Mouse (Mus musculus): ENCODE data around the gene Mtmr2. TPM values are rescaled to one million over a fixed set of nuclear protein-coding genes. Genes with fewer than 3 reads are reported as not detected.

Mtmr2 gene
- total RNA-seq, 2 experiments from 2014 or later: 43.8 to 55.3 TPM

DNA sequence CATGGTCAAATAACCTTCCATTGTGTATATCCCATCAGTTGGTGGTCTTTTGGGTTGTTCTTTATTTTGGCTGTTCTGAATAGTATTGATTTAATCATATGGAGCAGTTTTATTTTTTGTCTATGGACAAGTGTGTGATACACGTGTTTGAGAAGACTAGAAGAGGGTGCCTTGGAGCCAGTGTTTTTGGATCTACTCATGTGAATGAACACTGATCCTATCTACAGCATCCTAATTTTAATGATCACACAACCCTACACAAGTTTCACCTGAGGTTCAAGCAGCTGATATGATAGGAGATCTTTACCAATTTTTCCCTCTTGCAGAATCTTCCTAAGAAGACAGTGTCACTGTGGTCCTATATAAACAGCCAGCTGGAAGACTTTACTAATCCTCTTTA is 56.3 kb downstream of the Mtmr2 start:
- no peak for ATAC-seq (replicated peaks; ENCODE audit: poor library complexity)

DNA sequence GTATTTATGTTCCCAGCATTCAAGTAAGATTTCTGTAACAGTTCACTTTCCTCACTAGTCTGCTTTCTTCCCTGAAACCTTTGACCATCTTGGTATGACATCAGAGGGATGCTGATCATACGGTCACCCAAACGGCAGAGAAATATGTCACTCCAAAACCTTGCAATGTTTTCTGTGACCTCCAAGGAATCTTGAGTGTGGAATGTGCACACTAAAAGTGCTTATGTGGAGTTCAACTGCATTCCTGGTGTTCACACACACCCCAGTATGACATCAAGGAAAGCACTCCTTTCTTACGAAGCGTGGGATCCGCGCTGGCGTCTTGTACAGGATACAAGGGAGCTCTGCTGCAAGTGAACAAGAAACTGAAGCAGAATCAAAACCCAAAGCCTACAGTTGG is 58.6 kb downstream of the Mtmr2 start:
- ATAC-seq (replicated peaks; ENCODE audit: poor library complexity): no peak

DNA sequence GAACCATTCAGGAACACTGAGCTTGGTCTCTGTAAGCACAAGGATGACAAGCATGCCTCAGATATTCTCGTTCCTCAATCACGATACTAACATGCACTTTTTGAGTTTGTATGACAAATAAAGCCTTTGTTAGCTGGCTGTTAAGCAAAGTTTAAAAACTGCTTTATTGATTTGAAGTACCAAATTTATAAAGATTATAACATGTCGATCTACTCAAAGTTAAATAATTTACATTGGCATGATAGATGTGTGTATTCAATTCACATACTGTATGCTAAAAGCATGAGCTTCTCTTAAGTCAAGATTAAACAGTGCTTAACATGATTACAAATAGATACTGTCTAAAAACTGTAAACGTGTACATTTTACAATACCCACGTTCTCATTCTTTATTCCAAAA is 59.4 kb downstream of the Mtmr2 start:
- no peak for ATAC-seq (replicated peaks; ENCODE audit: poor library complexity)

DNA sequence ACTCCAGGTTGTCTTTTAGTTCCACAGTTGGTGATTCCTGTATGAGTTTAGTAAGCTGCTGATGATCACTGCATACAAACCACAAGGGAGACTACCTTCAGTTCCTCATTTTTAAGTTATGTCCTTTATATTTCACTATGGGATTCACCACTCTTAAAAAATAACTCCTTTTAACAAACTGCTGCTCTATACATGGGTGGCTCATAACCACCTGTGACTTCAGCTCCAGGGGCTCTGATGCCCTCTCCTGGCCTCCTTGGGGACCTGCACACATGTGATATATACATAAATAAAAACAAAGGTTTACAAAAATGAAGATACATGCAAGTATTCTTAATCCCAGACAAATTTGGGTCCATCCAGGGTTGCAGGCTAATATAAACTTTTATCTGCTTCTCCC is 61.7 kb downstream of the Mtmr2 start:
- ATAC-seq (replicated peaks; ENCODE audit: poor library complexity): peak; percentile 83

DNA sequence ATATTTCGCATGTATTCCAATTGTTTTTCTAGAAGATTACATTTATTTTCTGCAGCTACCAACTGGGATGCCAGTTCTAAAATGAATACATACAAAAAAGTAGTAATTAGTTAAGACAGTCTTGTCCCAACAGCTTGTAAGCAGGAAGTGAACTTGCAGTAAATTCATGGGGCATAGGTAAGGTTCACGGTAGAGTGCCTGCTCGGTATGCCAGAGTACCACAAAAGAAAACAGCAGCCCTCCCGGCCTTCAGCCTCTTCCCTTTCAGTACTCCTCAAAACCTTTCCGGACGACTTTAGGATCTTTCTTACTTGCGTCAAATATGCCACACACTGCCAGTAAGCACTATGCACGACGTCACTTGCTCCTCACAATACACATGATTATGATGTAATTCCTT is 70.2 kb downstream of the Mtmr2 start:
- ATAC-seq (replicated peaks; ENCODE audit: poor library complexity): no peak

DNA sequence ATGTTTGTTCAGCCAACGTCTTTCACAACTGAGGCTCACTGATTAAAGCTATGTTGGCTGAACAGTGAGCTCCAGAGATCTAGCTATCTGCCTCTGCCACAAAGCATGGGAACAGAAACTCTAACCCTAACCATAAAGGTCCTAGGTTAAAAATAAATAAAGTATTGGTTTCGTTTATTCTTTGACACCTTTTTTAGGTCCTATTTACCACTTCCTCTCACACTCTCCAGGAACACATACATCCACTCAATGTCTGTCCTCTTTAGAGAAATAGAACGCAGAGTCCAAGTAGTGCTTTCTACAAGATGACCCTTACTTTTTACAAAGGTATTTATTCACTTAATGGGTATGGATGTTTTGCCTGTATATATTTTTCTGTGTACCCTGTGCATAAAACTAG is 72.6 kb downstream of the Mtmr2 start:
- ATAC-seq (replicated peaks; ENCODE audit: poor library complexity): no peak

DNA sequence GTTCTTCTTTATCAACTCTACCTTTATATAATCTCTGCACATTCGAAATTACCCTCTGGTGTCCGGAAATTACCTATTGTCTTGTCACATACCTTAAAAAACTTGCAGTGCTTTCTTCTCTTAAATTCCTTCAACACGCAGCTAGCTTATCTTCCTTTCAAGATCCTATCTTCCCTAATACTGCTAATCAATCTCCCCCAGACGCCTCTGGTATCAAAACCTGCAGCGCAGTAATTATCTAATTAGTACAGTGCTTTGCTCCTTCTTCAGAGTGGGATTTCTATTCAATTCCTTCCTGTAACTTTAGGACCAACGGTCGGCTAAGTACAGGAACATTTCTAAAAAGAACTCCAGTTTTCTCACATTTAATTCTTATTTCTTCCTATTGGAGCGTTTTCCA is 77.7 kb downstream of the Mtmr2 start:
- no peak for ATAC-seq (replicated peaks; ENCODE audit: poor library complexity)

DNA sequence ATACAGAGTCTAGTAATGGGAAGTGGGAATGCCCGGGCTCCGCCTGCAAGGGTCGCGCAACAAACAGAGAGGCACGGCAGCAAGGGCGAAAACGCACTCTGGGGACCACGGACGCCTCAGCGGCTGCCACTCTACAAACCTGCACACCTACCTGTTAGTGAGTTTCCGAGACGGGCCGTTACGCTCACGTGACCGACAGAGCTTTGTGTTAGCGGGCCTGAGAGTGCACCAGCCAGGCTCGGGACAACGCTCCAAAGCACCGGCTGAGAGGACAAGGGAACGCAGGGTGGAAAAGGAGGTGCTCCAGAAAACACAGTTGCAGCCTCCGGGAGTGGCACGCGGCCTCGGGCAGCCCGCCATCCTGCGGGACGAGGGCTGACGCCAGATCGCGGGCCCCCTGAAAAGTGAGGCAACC is 78.2 kb downstream of the Mtmr2 start:
- peak; percentile 13 for ATAC-seq (replicated peaks; ENCODE audit: poor library complexity)

DNA sequence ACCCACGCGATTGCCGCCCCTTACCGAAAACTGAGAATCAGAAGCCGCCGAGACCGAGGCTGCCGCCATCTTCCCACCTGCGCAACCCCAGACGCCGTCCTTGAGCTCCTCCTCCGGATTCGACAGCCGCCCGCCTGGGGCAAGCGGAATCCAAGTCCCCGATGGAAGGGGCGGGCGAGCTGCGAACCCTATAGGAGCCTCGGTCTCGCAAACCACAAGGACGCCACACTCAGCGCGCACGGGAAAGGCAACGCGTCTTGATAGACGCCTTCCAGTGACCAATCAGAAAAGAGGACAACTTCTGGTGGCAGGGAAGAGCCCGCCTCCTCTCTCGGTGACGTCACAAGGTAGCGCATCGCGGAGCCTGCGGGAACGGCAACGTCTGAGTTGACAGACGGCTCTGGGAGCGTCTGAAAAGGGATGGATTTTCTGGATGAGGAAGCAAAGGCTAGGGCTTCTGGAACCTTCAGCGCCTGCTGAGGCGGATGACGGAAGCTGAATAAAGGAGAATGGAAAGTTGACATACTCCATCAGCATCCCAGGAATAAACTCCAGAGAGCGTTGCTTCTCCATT is 78.7 kb downstream of the Mtmr2 start, which contains the start of gene Cep57:
Gene Cep57, minus strand, starts transcription at position 276 of the 574 bp plus-strand sequence.
- ATAC-seq (replicated peaks; ENCODE audit: poor library complexity): peak; percentile 75

DNA sequence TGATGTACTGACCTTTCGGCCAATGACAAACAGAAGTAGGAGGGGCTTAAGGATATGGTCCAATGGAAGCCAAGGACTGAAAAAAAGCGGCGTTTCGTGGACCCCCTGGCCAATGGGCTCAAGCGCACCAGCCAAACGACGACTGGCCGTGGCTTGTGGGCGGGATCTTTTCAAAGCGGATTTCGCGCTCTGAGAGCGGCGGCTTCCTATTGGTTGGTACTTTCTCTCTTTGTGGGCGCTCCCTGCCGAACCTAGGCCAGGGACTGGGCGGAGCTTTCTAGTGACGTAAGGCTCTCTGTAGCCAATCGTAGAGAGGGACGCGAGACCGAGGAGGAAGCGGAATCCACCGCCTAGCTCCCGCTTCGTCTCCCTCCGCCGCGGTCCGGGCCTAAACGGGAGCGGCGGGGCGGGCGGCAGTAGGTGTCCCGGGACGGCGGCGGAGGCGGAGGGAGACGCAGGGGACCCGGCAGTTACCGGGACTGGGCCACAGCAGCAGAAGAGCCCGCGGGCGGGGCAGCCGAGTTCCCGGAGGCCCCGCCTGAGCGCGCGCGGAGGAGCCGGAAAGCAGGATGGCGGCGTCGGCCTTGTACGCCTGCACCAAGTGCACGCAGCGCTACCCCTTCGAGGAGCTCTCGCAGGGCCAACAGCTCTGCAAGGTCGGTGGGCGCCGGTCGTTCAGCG is 79.3 kb downstream of the Mtmr2 start, which contains the start of gene Fam76b:
Gene Fam76b, plus strand, starts transcription at position 311 of the 681 bp plus-strand sequence.
- ATAC-seq (replicated peaks; ENCODE audit: poor library complexity): peak; percentile 72

DNA sequence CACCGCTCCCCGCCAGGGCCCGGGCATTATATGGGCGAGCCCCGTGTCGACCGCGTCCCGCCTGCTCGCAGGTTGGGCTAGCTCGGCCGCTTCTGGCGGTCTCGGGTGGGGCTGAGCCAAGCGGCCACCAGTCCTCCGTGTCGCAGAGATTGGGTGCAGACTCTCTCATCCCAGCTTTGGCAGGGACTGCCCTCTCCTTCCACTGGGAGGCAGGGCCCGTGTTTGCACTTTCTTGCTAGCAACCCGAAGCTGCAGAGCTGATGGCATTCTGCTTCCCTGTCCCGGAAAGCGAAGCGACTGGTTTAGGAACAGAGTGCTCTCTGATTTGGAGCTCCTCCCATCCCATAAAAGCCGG is 79.9 kb downstream of the Mtmr2 start:
- peak; percentile 8 for ATAC-seq (replicated peaks; ENCODE audit: poor library complexity)

DNA sequence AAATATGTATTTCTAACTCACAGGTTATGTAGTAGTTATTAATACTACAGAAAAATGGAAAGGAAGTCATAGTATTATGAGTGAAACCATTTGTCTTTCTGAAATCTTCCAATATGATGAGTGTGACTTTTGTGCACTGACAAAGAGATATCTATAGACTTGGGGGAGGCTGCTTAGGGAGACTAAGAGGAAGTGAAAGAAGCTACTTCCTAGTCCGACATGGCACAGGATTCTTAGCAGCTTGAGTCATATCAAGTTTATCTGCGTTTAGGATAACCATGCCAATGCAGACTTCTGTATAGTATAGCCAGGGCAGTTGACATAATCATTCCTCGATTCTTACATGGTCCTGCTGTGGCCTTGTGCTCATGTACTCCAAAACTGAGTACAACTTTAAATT is 87.0 kb downstream of the Mtmr2 start:
- peak; percentile 94 for ATAC-seq (replicated peaks; ENCODE audit: poor library complexity)

DNA sequence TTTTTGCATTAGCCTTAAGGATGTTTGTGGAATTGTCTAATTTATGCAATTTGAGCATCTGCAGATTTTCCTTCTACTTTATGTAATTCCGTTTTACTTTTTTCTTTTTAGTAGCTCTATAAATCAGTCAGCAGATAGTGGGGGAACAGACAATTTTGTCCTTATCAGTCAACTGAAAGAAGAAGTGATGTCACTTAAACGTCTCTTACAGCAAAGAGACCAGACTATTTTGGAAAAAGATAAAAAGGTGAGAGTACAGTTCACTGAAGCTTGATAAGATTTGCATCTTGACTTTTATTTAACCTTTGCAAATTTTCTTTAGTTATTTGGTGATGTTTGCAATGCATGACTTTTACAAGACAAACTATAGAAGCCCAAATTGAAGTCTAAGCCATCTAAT is 88.5 kb downstream of the Mtmr2 start:
- no peak for ATAC-seq (replicated peaks; ENCODE audit: poor library complexity)

DNA sequence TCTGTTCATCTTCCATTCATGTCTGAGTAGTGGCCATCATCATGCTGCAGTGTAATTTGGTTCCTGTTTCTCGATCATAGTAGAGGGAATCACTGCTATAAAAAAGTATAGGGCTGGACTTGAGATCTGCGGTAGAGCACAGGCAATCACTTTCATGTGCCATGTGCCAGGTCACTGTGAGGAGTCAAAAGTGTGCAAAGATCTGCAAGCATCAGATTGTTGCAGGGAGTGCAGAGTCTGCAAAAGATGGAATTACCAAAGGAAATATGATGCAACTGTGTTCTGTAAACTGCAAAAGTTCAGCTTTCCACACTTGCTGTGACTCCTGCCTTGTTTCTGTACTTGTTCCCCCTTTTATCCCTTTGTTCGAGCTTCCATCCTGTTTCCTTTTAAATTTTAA is 99.4 kb downstream of the Mtmr2 start:
- ATAC-seq (replicated peaks; ENCODE audit: poor library complexity): peak; percentile 24; the same call in 1 of the 2 replicates

DNA sequence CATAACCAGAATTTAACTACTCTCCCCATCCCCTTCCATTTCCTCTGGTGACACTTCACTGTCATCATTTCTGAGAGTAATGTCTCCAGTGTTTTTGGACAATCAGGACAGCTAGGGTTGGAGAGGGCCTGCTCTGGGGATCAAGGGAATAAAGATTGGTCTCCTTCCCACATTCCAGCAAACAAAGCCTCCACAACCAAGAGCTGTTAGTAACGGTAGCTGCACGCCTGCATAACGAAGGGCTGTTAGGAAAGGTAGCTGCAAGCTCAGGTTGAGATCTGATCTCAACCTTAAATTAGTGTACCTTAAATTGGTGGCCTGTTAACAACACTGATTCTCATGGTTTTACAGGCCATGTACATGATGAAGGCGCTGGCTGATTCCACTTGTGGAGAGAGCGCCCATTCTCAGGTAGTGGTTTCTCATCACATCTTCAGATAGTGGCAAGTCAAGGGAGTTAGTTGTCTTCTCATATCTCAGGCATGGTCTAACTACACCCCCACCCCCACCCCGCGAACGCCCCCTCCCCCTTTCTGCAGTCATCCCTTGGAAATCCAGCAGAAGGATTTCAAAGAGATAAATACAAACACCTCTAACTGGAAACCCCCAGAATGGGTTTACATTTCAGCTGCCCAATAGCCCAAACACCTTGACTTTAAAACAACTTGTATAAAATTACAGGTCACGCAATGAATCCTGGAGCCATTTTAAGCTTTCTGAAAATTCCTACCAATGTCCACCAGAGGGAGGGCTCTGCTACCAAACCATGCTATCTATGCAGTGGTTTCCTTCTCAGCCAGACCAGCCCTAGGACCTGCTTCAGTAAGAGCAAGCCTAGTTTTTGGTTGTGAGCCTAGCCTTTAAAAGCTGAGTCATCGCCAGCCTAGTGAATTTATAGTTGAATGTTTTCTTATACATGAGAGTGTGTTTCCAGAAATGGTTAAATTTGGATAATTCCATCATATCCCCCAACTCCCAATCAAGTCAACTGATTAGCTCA is 100.6 kb downstream of the Mtmr2 start:
- ATAC-seq (replicated peaks; ENCODE audit: poor library complexity): peak; percentile 98

DNA sequence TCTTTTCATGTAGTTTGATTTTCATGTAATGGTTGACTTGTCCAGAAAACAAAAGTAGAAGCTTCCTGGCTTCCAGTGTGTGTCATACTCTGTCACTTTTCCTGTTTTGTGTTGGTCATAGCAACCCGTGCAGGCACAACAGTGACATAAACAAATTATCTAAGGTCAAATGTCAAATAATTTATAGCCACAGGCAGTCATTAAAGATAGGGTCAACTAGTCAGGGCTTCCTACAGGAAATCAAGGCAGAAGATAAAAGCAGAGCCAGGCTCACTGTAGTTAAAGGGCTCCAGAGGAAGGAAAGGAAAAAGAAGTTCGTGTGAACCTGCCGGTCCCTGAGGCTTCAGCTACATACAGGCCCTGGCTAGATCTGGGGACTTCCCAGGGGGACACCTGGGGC is 105.7 kb downstream of the Mtmr2 start:
- ATAC-seq (replicated peaks; ENCODE audit: poor library complexity): no peak

Other genes with a start within 250 kb of the Mtmr2 start
- 61.9 and 75.1 TPM in 2 replicates for gene Cep57, start 78.7 kb downstream of the Mtmr2 start, total RNA-seq (2015)
- 66.5 and 81.3 TPM in 2 replicates for gene Cep57, start 78.7 kb downstream of the Mtmr2 start, total RNA-seq (2017)
- 44.1 and 51.4 TPM in 2 replicates for gene Fam76b, start 79.3 kb downstream of the Mtmr2 start, total RNA-seq (2015)
- gene Fam76b, start 79.3 kb downstream of the Mtmr2 start, total RNA-seq (2017): 60.5 and 70.5 TPM in 2 replicates

Data from megakaryocyte progenitor cell, adult 5-6 weeks (primary cell).